ENCODE assay signal across 8 mouse cellular contexts in genomic region chr16:44494441-44495108, GRCm38 (mm10).
A peak's percentile ranks its signal among the peaks of the same experiment; 100 is the strongest.
DNase-seq lines count a peak whose midpoint lies in the region; ATAC-seq and TF ChIP-seq lines count a peak whose summit lies in the region.

No protein-coding gene starts in this region.

- no peaks in the 10 kb centered on the region for H3K27me3 ChIP-seq in cerebellum, adult 2 months (ENCODE audit: control insufficient read depth, insufficient read depth, low read length)
- H3K27me3 ChIP-seq in forebrain, embryonic 16.5 days (replicated peaks; ENCODE audit: control insufficient read depth, insufficient read depth, low read length), result no peaks in the 10 kb centered on the region
- no peaks in the 10 kb centered on the region for H3K27me3 ChIP-seq in liver, embryonic 12.5 days (replicated peaks)

- peak; percentile 55 for DNase-seq in adrenal gland, postnatal 14 days
- DNase-seq in adrenal gland, postnatal 10 days, result no peak
- peak; percentile 76 to 88 for DNase-seq in cerebellum, adult 2 months
- DNase-seq in kidney, postnatal 36 days, result peak; percentile 36 to 42
- DNase-seq in testis, postnatal 10 days (ENCODE audit: low spot score), result peak; percentile 41
- no peak for DNase-seq in urinary bladder, adult 18-20 months (ENCODE audit: low spot score in 2 of 2)

- H3K4me1 ChIP-seq in cerebellum, adult 2 months (ENCODE audit: control insufficient read depth, insufficient read depth, low read length), result peaks cover 35% of the 10 kb centered on the region
- H3K4me1 ChIP-seq in forebrain, embryonic 16.5 days (replicated peaks; ENCODE audit: control insufficient read depth, insufficient read depth, low read length), result peaks cover 22% of the 10 kb centered on the region
- no peaks in the 10 kb centered on the region for H3K4me1 ChIP-seq in liver, embryonic 12.5 days

- no peak for TF ChIP-seq POLR2A in cerebellum, adult 2 months (IDR thresholded peaks at IDR 0.05; ENCODE audit: borderline replicate concordance, insufficient read depth, low read length)

- no peak overlapping the region for H3K4me3 ChIP-seq in cerebellum, adult 2 months (replicated peaks; ENCODE audit: insufficient read depth, low read depth, low read length)
- no peak overlapping the region for H3K4me3 ChIP-seq in forebrain, embryonic 16.5 days (replicated peaks; ENCODE audit: low read length)
- no peak overlapping the region for H3K4me3 ChIP-seq in liver, embryonic 12.5 days

- no peak for TF ChIP-seq CTCF in cerebellum, adult 2 months (IDR thresholded peaks at IDR 0.05; ENCODE audit: borderline replicate concordance, insufficient read depth, low read depth, low read length)

- H3K27ac ChIP-seq in cerebellum, adult 2 months (ENCODE audit: insufficient read depth, low read length), result peak overlapping the region; percentile 26
- peak overlapping the region; percentile 20 for H3K27ac ChIP-seq in forebrain, embryonic 16.5 days (ENCODE audit: low read length)
- no peak overlapping the region for H3K27ac ChIP-seq in liver, embryonic 12.5 days

- H3K36me3 ChIP-seq in forebrain, embryonic 16.5 days (ENCODE audit: control insufficient read depth, insufficient read depth), result peaks cover 24% of the 10 kb centered on the region
- H3K36me3 ChIP-seq in liver, embryonic 12.5 days, result 0 out of 2 replicates have a peak, but pooled peaks cover 4% of the 10 kb centered on the region

- ATAC-seq in forebrain, embryonic 16.5 days, result peak; percentile 74
- ATAC-seq in liver, embryonic 12.5 days, result no peak

- 15% methylated on average over 8 of the region's 8 CpGs for WGBS in cerebellum, adult 2 months
- 24% methylated on average over 8 of the region's 8 CpGs for WGBS in forebrain, embryonic 16.5 days
- 47% methylated on average over 8 of the region's 8 CpGs for WGBS in liver, embryonic 12.5 days (ENCODE audit: insufficient replicate concordance)

- no peak overlapping the region for H3K9ac ChIP-seq in forebrain, embryonic 16.5 days (replicated peaks; ENCODE audit: low read depth, low read length)
- no peak overlapping the region for H3K9ac ChIP-seq in liver, embryonic 12.5 days

- H3K4me2 ChIP-seq in forebrain, embryonic 16.5 days (ENCODE audit: low read length), result no peak overlapping the region
- no peak overlapping the region for H3K4me2 ChIP-seq in liver, embryonic 12.5 days

- no peaks in the 10 kb centered on the region for H3K9me3 ChIP-seq in forebrain, embryonic 16.5 days (ENCODE audit: control insufficient read depth, low read length)
- no peaks in the 10 kb centered on the region for H3K9me3 ChIP-seq in liver, embryonic 12.5 days (replicated peaks)

Comparison
In these comparisons a context has a peak if more than half of its experiments do, and no peak if none do; other contexts are left out.
1. DNase-seq: peak in adrenal gland, postnatal 14 days (single experiment), cerebellum, adult 2 months (2 of 2), kidney, postnatal 36 days (2 of 2) and testis, postnatal 10 days (single experiment); none in adrenal gland, postnatal 10 days (single experiment) and urinary bladder, adult 18-20 months (0 of 2).